Mouse (Mus musculus) stomach, postnatal 0 days (tissue): ENCODE results near the gene Glb1.

Experiments
- CTCF ChIP-seq: IDR thresholded peaks from 2 replicates; pipeline ENCODE4 v1.5.1; 2016; ENCODE audit warnings: antibody characterized with exemption, low read depth, mild to moderate bottlenecking, moderate library complexity
- EP300 ChIP-seq: optimal IDR thresholded peaks from 2 replicates; pipeline ENCODE3; 2016; ENCODE audit warnings: antibody characterized with exemption

DNA sequence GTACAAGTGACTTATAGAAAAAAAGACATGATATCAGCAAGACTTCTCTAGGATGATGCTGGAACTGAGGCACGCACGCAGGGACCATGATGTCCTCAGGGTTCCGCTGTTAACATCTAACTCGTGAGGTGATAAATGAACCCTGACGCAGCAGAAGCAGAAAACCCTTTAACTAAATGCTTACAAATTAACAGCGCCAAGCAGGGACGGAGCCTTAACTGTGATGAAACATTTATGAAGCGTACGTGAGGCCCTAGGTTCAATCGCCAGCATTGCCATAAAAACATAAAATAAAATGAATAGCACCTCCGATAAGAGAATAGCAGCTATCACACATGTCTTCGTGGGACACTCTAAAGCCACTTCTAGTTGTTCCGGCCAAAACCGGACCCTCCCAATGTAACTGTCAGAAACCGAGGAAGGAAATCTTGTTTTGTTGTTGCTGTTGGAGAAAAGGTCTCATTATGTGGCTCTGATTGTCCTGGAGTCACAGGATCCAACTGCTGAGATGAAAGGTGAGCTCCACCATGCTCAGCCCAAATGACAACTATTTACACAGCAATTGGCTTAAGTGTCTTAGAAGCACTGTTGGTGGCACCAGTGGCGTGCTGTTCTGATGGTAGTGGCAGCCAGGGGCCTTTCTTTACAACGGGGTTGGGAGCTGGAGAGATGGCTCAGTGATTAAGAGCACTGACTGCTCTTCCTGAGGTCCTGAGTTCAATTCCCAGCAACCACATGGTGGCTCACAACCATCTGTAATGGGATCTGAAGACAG lies 17.8 kb upstream of the Glb1 start:
- no peak for TF ChIP-seq CTCF
- no peak for TF ChIP-seq EP300
